Mouse (Mus musculus) liver, embryonic 18 days (tissue): ENCODE measurements around the gene Chd6. TPM values are rescaled to one million over a fixed set of nuclear protein-coding genes. Genes with fewer than 3 reads are reported as not detected.

Experiments
- polyA plus RNA-seq: library from polyadenylated mRNA; depleted of rRNA; stranded (reverse); fragments of >200 nt; gene quantifications from 2 replicates; pipeline ENCODE4 v1.2.3, GENCODE M21; 2012; rRNA removed

Chd6 gene
- 3.1 and 3.7 TPM in 2 replicates for polyA plus RNA-seq

GRCm38 (mm10) chr2:161108933-161109371, at the start of gene Chd6:
Gene Chd6, minus strand, starts transcription at chr2:161109075.

GRCm38 (mm10) chr2:160912231-160912671, 196.6 kb downstream of the Chd6 start, which contains the start of gene Emilin3:
Gene Emilin3, minus strand, starts transcription at chr2:160912328.

Other genes starting within 250 kb of the Chd6 start
- 2.0 and 2.2 TPM in 2 replicates for gene Zhx3, start 236.1 kb downstream of the Chd6 start, polyA plus RNA-seq
- gene Lpin3, start 228.4 kb downstream of the Chd6 start, polyA plus RNA-seq, result 1.3 and 1.5 TPM in 2 replicates
- 0.06 and 0.07 TPM in 2 replicates for gene Emilin3, start 196.7 kb downstream of the Chd6 start, polyA plus RNA-seq